Mouse (Mus musculus): ENCODE data around the gene Meis1. TPM values are rescaled to one million over a fixed set of nuclear protein-coding genes. Genes with fewer than 3 reads are reported as not detected.
A peak's percentile ranks its signal among the peaks of the same experiment; 100 is the strongest.

The Meis1 gene
- polyA plus RNA-seq, 1 experiment = 2.1 TPM

DNA sequence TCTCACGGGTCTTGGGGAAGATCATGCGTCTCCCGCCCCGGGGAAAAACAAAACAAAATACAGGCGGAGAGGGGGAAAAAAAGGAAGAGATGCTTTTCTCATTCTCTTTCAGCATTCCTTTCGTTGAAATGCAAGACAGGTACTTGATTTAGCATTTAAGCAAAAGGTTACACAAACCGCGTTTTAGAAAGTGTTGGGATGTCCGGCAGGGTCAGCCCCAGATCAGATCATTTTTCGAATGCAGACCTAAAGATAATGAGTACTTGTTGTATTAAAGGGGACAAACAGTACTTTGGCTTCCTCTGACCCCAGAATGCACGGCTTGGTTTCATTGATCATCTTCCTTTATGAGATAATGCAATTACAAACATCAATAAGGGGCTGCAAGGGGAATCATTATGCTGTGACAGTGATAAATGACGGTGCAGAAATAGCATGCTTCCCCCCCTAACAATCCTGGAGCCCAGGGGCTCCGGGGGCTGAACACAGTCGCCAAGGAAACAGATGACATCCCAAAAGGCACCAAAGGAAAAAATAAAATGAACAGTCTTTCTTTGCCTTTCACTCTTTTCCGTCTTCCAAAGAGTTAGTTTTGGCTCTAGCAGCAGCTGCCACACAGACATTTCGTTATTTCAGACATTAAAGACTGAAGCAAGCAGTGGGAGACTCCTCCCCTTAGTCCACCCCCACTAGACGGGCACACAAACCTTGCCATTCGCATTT is 144.3 kb downstream of the Meis1 start:
- Histone ChIP-seq H3K27ac (ENCODE audit: insufficient read depth, low read length) (no peak overlapping the region), H3K9me3 (replicated peaks; ENCODE audit: control insufficient read depth, insufficient read depth, low read length, poor library complexity, severe bottlenecking) (no peaks in the 10 kb centered on the region)
- TF ChIP-seq CTCF (IDR thresholded peaks at IDR 0.05; ENCODE audit: low read depth, low read length) = no peak
- TF ChIP-seq POLR2A (IDR thresholded peaks at IDR 0.05; ENCODE audit: insufficient read depth, low read length) = no peak

DNA sequence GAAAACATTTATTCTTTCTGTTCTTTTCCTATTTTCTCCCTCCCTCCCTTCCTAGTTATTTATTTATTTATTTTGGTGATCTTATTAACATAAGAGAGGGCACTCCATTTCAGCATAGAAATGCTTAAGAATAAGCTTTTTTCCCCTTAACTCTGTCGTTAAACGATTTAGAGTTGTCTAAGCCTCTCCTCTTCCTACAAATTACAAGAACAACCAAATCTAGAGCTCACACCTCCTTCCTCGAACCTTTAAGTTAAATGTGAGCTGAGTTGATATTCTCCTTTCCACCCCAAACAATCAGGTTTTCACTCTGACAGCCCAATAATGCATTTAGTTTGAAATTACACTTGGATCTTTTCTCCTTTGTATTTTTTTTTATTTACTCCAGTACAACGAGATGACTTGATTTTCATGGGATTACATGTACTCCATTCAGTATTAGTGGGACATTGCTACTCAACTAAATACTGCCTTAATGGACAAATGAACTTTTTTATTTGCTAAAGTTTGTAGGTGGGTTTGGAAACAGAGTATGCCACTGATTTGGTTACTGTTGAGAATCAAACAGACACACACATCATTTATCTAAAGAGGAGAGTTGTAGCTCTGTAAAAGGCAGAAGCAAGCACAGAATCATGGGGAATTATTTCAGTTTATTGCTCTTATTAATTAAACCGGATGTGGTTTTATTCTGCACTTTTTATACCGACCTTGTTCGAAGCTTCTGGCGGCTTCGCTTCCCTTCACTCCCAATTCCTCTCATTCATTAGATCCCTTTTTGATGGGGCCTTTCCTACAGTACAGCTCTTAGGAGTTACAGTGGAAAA is 145.1 kb downstream of the Meis1 start:
- Histone ChIP-seq H3K4me3 (ENCODE audit: low read depth, low read length) (no peak overlapping the region), H3K9me3 (replicated peaks; ENCODE audit: control insufficient read depth, insufficient read depth, low read length, poor library complexity, severe bottlenecking) (no peaks in the 10 kb centered on the region), H3K9ac (ENCODE audit: low read depth, poor library complexity, severe bottlenecking) (no peak overlapping the region), H3K4me1 (ENCODE audit: control insufficient read depth, insufficient read depth, low read length) (no peaks in the 10 kb centered on the region), H3K36me3 (ENCODE audit: control insufficient read depth, insufficient read depth, low read length, poor library complexity, severe bottlenecking) (no peaks in the 10 kb centered on the region), H3K27ac (ENCODE audit: insufficient read depth, low read length) (no peak overlapping the region), H3K27me3 (ENCODE audit: control insufficient read depth, insufficient read depth, low read length, poor library complexity, severe bottlenecking) (peaks cover 60% of the 10 kb centered on the region)
- TF ChIP-seq CTCF (IDR thresholded peaks at IDR 0.05; ENCODE audit: low read depth, low read length) = no peak
- no peak for TF ChIP-seq EP300 (IDR thresholded peaks at IDR 0.05; ENCODE audit: insufficient read depth, low read depth, low read length)
- TF ChIP-seq POLR2A (IDR thresholded peaks at IDR 0.05; ENCODE audit: insufficient read depth, low read length) = no peak

More for the DNA sequence above, 144.3 kb downstream of the Meis1 start:
- Histone ChIP-seq H3K36me3 (ENCODE audit: control insufficient read depth, insufficient read depth, low read length, poor library complexity, severe bottlenecking) (no peaks in the 10 kb centered on the region), H3K4me1 (ENCODE audit: control insufficient read depth, insufficient read depth, low read length) (no peaks in the 10 kb centered on the region), H3K27me3 (ENCODE audit: control insufficient read depth, insufficient read depth, low read length, poor library complexity, severe bottlenecking) (peaks cover 60% of the 10 kb centered on the region), H3K9ac (ENCODE audit: low read depth, poor library complexity, severe bottlenecking) (no peak overlapping the region), H3K4me3 (ENCODE audit: low read depth, low read length) (peak overlapping the region; percentile 15; the same call in 1 of the 2 replicates)

DNA sequence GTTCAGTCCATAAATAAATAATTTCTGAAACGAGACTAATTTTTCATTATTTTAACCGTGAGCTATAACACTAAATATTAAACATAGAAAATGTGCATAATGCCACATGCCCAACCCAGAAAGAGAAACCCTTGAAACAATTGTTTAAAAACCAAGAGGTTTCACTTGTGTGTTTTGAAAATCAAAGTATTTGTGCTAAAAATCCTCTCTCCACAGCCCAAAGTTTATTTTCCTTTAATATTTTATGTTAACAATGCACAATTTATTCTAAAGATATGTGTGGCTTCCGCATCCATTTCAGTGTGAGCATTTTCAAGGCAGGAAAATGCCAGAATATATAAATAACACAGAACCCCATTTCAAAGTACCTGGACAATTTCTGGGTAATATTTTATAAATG is 146.0 kb downstream of the Meis1 start:
- no peak overlapping the region for H3K9ac ChIP-seq (ENCODE audit: low read depth, poor library complexity, severe bottlenecking)
- H3K4me3 ChIP-seq (ENCODE audit: low read depth, low read length) = no peak overlapping the region
- H3K9me3 ChIP-seq (replicated peaks; ENCODE audit: control insufficient read depth, insufficient read depth, low read length, poor library complexity, severe bottlenecking) = no peaks in the 10 kb centered on the region
- peaks cover 56% of the 10 kb centered on the region for H3K27me3 ChIP-seq (ENCODE audit: control insufficient read depth, insufficient read depth, low read length, poor library complexity, severe bottlenecking)
- no peak overlapping the region for H3K27ac ChIP-seq (ENCODE audit: insufficient read depth, low read length)
- H3K36me3 ChIP-seq (ENCODE audit: control insufficient read depth, insufficient read depth, low read length, poor library complexity, severe bottlenecking) = no peaks in the 10 kb centered on the region
- no peaks in the 10 kb centered on the region for H3K4me1 ChIP-seq (ENCODE audit: control insufficient read depth, insufficient read depth, low read length)
- TF ChIP-seq POLR2A (IDR thresholded peaks at IDR 0.05; ENCODE audit: insufficient read depth, low read length) (no peak), CTCF (IDR thresholded peaks at IDR 0.05; ENCODE audit: low read depth, low read length) (no peak)

DNA sequence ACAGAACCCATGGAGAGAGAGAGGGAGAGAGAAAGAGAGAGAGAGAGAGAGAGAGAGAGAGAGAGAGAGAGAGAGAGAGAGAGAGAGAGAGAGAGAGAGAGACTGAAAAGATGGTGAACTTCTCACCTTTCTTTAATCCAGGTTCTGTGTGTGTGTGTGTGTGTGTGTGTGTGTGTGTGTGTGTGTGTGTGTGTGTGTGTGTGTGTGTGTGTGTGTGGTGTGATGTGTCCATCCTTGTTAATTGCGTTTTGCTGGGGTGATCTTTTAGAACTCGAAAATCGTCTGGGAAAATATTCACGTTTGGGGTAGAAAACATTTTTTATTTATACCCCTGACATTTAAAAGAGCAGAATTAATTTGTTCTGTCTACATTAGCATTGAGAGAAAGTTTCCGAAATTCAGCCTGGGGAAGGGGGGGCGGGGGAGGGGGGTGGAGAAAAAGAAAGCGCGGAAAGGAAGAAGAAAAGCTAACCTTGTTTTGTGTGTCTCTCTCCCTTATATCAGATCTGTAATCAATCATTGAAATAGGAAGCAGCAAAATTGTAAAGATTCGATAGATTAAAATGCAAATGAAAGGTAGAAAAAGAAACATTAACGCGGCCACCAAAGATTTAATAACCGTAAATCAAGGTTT is 146.6 kb downstream of the Meis1 start:
- Histone ChIP-seq H3K9me3 (replicated peaks; ENCODE audit: control insufficient read depth, insufficient read depth, low read length, poor library complexity, severe bottlenecking) (no peaks in the 10 kb centered on the region), H3K4me3 (ENCODE audit: low read depth, low read length) (no peak overlapping the region), H3K27ac (ENCODE audit: insufficient read depth, low read length) (no peak overlapping the region), H3K36me3 (ENCODE audit: control insufficient read depth, insufficient read depth, low read length, poor library complexity, severe bottlenecking) (no peaks in the 10 kb centered on the region), H3K27me3 (ENCODE audit: control insufficient read depth, insufficient read depth, low read length, poor library complexity, severe bottlenecking) (peaks cover 58% of the 10 kb centered on the region), H3K9ac (ENCODE audit: low read depth, poor library complexity, severe bottlenecking) (0 out of 2 replicates have a peak overlapping the region, but pooled peaks have one; percentile 5), H3K4me1 (ENCODE audit: control insufficient read depth, insufficient read depth, low read length) (no peaks in the 10 kb centered on the region)
- TF ChIP-seq POLR2A (IDR thresholded peaks at IDR 0.05; ENCODE audit: insufficient read depth, low read length) (no peak), CTCF (IDR thresholded peaks at IDR 0.05; ENCODE audit: low read depth, low read length) (no peak)

DNA sequence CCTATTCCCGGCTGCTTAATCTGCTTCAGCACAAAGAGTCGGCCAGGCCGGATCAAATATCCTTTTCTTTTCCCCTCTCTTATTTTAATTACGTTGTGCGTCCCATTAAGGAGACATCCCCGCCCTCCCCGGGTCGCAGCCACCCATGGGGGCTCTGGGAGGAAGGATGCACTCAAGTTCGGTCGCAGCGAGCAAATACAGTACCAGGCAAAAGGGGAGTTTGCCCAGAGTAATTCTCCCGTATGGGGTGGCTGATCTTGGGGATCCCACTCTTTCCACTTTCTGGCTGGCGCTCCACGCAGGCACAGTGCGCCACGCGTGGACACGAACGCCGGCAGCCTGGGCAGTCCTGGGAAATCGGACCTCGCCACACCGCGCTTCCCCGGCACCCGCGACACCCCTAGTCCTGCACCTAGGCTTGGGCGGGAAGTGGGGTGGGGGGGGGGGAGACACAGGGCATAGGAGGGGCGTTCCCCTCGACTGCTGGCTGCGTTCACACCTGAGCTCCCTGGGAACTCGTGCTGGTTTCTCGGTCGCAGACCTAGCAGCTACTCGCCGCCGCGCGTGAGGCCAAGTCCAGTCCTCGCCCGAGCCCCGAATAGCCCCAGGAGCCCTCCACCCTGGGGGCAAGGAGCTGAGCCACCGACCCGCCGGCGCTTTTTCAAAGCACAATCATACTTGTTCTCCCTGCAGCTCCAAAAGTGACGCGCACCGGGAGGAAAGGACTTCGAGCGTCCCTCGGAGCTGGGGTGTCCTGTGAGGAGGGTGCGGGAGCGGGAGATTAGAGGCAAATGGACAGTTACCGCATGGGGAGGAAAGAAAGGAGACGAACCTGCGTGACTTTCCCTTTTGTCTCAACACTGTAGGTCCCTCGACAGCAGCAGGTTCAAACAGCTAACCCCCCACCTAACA is 147.4 kb downstream of the Meis1 start:
- TF ChIP-seq CTCF (IDR thresholded peaks at IDR 0.05; ENCODE audit: low read depth, low read length) (no peak), POLR2A (IDR thresholded peaks at IDR 0.05; ENCODE audit: insufficient read depth, low read length) (no peak), EP300 (IDR thresholded peaks at IDR 0.05; ENCODE audit: insufficient read depth, low read depth, low read length) (no peak)
- Histone ChIP-seq H3K36me3 (ENCODE audit: control insufficient read depth, insufficient read depth, low read length, poor library complexity, severe bottlenecking) (no peaks in the 10 kb centered on the region), H3K9ac (ENCODE audit: low read depth, poor library complexity, severe bottlenecking) (peak overlapping the region; percentile 5; the same call in 1 of the 2 replicates), H3K4me1 (ENCODE audit: control insufficient read depth, insufficient read depth, low read length) (no peaks in the 10 kb centered on the region), H3K4me3 (ENCODE audit: low read depth, low read length) (peak overlapping the region; percentile 59), H3K27ac (ENCODE audit: insufficient read depth, low read length) (no peak overlapping the region), H3K27me3 (ENCODE audit: control insufficient read depth, insufficient read depth, low read length, poor library complexity, severe bottlenecking) (peaks cover 51% of the 10 kb centered on the region), H3K9me3 (replicated peaks; ENCODE audit: control insufficient read depth, insufficient read depth, low read length, poor library complexity, severe bottlenecking) (no peaks in the 10 kb centered on the region)
